Mouse (Mus musculus) telencephalon, adult 2 months (tissue): ENCODE data around the gene Gm14409.
"Not testable (repeated sequence)": the region's sequence is repeated elsewhere in the genome, so short reads cannot be mapped to it uniquely, and the experiment has no call there.

Experiments used
- DNase-seq: peaks from one replicate; pipeline ENCODE4 v3.0.0-alpha.2; 2011; ENCODE audit warnings: low read depth, low spot score

The Gm14409 gene

GRCm38 (mm10) chr2:177266936-177267335, at the start of gene Gm14409:
Gm14409 (minus strand) TSS chr2:177267036.
- DNase-seq, result not testable (repeated sequence)

GRCm38 (mm10) chr2:177309627-177310026, 42.8 kb upstream of the Gm14409 start:
- not testable (repeated sequence) for DNase-seq

GRCm38 (mm10) chr2:177304980-177305379, 38.1 kb upstream of the Gm14409 start:
- DNase-seq, result not testable (repeated sequence)

DNA sequence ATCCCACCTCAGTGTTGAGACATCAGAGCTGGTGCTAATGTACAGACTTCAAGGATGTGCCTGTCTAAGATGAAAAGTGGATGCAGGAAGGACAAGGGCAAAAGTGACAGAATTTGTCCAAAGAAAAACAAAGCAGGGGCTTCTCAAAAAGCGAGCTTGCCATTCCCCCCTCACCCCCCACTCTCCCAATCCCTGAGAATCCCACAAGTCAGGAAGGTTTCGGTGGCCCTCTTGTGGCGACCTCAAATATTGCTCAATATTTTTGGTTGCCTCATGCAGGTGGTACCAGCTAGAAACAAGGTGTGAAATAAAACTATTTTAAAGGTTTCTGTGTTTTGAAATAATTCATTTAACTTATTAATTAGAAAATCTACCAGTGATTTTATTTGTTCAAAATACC, 16.9 kb upstream of the Gm14409 start:
- not testable (repeated sequence) for DNase-seq

DNA sequence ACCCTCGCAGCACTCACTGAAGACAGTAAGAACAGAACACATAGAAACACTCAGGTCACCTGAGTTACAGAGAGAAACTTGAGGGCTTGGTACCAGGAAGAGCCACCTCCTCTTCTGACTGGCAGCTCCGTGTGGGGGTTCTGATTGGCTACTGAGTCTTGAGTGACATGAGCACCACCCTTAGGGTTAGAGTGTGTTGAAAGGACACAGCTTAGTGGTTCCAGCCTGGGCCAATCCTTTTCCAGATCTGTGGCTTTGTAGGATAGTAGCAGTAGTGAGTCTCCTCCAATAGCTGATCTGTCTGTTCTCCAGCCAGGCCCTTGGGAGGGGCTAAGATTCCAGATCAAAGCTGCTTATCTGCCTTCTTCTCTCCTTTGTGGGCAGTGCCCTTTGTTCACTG, 10.9 kb upstream of the Gm14409 start:
- not testable (repeated sequence) for DNase-seq

- not testable (repeated sequence) for DNase-seq
These were observed 5.4 kb upstream of the Gm14409 start for GRCm38 (mm10) chr2:177272237-177272636.

DNA sequence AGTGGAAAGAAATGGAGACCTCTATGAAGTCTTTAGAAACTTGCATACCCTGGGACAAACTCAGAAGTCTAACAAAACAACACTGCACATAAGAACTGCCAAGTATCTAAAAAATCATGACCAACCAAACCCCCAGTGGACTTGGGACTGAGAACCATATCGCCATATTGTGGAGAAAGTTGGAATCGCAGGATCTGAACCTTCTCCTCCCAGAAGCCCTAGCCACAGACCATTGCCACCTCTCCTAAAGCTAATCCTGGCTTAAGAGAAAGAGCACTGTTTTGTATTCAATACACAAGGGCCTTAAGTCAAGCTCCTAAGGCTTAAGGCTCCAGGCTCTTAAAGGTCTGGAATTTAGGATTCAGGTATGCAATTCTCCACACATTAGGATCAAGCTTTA, 19.4 kb downstream of the Gm14409 start:
- not testable (repeated sequence) for DNase-seq

DNA sequence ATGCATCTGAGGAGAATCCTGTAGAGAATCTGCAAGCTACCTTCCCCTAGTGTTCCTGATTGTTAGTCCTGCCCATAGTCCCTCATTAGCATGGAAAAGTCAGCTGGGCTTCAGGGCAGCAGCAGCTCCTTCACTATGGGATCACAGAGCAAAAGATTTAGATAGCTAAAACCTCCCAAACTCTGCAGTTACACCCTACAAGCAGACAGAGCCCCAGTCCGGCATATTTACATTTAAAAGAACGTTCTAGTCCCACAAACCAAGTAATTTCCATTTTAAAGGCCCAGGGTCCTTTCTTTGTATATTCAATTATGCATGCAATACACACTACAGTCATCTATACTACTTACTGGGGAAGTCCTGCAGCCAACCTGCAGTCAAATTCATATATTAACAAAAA, 36.4 kb downstream of the Gm14409 start:
- not testable (repeated sequence) for DNase-seq
